Mouse (Mus musculus) ovary, postnatal 14 days (tissue): ENCODE measurements around the gene Wdr46.
A peak's percentile ranks its signal among the peaks of the same experiment; 100 is the strongest.

Experiments
- DNase-seq: peaks from one replicate; pipeline ENCODE4 v3.0.0; 2022; ENCODE audit warnings: low spot score

Gene Wdr46

GRCm38 (mm10) chr17:33911813-33912414, 28.5 kb upstream of the Wdr46 start:
- no peak for DNase-seq

GRCm38 (mm10) chr17:33913264-33913663, 27.2 kb upstream of the Wdr46 start:
- DNase-seq: no peak

DNA sequence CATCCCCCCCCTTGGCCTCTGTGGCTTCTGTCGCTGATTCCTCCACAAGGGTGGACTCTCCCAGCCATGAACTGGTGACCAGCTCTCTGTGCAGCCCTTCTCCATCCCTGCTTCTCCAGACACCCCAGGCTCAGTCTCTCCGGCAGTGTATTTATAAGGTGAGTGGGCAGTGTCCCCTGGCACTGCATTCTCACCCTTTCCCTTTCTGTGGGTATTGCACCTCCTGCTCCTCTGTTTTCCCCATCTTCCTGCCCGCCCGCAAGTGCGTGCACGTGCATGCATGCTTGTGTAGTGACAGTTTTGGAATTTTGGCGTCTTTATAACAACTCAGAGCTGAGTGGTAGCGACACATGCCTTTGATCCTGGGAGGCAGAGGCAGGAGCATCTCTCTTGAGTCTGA, 26.6 kb upstream of the Wdr46 start:
- DNase-seq: no peak

- no peak for DNase-seq
Measured at GRCm38 (mm10) chr17:33914969-33915391, 25.5 kb upstream of the Wdr46 start.

DNA sequence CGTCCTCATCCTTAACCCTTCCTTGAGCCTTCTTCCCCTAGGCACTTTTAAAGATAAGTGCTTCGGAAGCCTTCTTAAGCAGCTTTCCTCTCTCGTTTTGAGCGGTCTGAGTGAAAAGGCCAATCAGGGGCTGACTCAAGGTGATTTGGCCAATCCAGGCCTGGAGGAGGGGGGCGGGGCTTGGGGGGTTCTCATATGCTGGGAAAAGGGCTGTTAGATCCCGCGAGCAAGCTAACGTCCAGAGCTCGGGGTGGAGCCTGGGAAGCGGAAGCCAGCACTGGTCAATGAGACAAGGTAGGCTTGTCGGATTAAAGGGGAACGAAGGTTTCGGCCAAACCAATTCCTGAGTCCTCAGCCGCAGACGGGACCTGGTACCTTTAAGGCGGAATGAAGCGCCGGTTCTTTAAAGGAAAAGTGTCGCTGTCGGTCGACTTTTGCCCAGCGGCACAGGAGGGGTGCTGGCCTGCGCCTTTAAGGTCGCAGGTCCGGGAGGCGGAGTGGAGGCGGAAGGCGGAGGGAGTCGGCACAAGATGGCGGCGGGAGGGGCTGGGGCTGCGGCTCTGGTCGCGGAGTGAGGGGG, 24.7 kb upstream of the Wdr46 start, which contains the start of the genes Tapbp and Zbtb22:
Tapbp (plus strand) TSS at position 229 of the 580 bp plus-strand sequence.
Zbtb22 (plus strand) TSS at position 234 of the 580 bp plus-strand sequence.
- DNase-seq: peak; percentile 87

DNA sequence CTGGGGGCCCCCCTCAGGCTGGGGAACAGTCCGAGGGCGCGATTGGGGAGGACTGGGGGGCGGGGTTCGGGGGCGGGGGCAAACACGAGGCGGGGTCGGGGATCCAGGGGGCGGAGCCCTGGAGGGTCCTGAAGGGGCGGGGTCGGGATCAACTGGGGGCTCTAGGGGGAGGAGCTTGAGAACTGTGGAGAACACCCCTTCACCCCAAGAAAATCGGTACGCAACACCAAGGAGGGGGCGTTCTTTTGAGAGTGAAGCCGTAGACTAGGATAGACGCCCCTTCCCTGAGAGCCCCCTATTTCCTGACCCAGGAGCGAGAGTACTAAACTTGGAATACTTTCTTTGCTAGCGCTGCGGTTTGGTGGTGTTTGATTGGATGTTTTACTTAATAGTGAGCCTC, 24.2 kb upstream of the Wdr46 start:
- no peak for DNase-seq

DNA sequence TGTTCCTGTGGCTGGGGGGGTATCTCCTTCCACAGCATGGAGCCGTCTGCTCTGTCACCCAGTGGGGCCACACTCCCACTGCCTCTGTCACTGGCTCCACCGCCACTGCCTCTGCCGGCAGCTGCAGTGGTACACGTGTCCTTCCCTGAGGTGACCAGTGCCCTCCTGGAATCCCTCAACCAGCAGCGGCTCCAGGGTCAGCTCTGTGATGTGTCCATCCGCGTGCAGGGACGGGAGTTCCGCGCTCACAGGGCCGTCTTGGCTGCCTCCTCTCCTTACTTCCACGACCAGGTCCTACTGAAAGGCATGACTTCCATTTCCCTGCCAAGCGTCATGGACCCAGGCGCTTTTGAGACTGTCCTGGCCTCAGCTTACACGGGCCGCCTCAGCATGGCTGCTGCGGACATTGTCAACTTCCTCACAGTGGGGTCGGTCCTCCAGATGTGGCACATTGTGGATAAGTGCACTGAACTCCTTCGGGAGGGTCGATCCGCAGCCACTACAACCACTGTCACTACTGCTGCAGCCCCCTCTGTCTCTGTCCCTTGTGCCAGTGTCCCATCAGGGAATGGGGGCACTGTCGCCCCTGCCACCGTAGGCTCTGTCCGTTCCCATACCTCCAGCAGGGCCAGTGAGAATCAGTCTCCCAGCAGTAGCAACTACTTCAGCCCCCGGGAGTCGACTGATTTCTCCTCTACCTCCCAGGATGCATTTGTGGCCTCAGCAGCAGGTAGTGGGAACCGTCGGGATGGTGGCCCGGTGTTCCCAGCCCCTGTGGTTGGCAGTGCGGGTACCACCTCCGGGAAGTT, 23.4 kb upstream of the Wdr46 start:
- DNase-seq: no peak

GRCm38 (mm10) chr17:33917656-33918292, 22.7 kb upstream of the Wdr46 start:
- DNase-seq: no peak

DNA sequence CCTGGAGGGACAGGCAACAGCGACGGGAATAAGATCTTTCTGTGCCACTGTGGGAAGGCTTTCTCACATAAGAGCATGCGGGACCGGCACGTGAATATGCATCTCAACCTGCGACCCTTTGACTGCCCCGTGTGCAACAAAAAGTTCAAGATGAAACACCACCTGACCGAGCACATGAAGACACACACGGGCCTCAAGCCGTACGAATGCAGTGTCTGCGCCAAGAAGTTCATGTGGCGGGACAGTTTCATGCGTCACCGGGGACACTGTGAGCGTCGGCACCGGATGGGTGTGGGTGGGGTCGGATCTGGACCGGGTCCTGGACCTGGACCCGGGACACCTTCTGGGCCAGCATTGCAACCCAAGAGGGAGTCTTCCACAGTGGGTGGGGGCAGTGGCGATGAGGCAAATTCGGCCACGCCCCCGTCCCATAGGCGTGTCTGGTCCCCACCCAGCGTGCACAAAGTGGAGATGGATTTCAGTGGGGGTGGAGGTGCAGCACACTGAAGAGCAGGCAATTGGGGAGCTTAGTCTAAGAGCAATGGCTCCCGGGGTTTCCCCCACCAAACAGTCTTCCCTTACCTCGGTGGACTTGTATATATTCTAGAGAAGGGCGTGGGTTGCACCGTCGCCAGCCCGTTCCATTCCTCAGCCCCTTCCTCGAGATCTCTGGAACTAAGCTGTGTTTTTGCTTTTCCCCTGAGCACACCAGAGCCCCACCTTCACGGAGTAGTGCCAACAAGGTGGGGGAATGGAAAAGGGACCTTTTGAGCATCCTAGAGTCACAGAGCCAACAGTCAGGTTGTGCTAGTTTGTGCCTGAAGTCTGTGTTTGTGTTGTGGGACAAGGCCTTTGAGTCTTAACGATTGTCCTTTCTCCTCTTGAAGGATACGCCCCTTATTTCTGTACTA, 21.9 kb upstream of the Wdr46 start:
- DNase-seq: no peak

DNA sequence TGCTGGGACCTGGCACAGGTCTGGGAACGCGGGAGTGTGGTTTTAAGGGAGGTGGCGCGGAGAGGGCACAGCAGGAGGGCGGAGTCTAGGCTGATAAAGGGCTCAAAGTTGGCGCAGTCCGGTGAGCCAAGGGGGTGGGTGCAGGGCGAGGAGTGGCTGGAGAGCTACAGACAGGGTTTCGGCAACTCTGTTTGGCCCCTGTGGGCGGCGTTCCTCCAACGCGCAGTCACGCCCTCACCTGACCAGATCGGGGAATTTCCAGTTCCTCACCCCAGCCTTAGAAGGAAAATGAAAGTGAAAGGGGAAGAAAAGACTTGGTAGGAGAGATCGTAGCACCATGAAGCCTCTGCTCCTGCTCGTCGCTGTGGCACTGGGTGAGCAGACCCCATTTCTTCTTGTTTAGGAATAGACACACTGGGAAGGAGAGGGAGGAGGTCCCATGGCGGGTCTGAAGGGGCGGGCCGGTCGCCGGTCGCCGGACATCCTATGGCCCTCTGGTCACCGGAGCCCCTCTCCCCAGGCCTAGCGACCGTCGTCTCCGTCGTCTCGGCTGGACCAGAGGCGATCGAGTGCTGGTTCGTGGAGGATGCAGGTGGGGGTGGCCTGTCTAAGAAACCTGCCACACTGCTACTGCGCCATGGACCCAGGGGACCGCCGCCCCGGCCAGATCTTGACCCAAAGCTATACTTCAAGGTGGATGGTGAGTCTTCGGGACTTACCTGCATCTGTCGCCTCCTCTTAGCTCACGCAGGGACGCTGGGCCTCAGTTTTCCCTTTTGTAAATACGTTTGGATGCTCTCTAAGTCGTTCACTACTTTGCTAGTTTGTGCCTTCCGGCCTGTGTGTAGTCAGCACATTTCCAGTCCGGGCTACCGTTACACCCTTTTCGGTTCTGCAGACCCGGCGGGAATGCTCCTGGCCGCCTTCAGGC, 20.8 kb upstream of the Wdr46 start:
- peak; percentile 76 for DNase-seq

GRCm38 (mm10) chr17:33920282-33921097, 20.0 kb upstream of the Wdr46 start:
- peak; percentile 80 for DNase-seq

GRCm38 (mm10) chr17:33921361-33921760, 19.1 kb upstream of the Wdr46 start:
- no peak for DNase-seq

DNA sequence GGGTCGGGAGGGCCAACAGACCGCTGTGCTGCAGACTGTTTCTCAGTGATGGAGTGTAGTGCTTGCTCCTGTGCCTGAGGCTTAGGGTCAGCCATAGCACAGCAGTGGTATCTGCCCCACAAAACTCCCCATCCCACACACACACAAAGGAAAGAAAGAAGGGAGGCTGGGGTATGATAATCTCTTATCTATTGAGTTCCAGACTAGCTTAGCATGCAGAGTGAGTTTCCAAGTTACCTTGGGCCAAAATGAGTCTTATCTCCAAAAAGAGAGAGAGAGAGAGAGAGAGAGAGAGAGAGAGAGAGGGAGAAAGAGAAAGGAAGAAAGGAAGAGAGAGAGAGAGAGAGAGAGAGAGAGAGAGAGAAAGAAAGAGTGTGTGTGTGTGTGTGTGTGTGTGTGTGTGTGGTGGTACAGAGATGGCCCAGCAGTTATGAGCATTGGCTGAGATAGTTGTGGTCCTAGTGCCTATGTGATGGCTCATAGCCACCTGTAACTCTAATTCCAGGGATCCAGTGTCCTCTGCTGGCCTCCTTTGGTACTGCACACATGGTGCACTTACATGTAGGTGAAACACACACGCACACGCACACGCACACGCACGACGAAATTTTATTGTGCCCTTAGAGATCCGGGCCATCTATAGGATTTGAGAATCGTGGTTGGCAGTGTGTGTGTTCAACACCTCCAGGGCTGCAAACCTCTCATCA, 15.7 kb upstream of the Wdr46 start:
- no peak for DNase-seq

- no peak for DNase-seq
Measured at GRCm38 (mm10) chr17:33925406-33926116, 14.9 kb upstream of the Wdr46 start.

GRCm38 (mm10) chr17:33926207-33926932, 14.1 kb upstream of the Wdr46 start:
- DNase-seq: no peak

DNA sequence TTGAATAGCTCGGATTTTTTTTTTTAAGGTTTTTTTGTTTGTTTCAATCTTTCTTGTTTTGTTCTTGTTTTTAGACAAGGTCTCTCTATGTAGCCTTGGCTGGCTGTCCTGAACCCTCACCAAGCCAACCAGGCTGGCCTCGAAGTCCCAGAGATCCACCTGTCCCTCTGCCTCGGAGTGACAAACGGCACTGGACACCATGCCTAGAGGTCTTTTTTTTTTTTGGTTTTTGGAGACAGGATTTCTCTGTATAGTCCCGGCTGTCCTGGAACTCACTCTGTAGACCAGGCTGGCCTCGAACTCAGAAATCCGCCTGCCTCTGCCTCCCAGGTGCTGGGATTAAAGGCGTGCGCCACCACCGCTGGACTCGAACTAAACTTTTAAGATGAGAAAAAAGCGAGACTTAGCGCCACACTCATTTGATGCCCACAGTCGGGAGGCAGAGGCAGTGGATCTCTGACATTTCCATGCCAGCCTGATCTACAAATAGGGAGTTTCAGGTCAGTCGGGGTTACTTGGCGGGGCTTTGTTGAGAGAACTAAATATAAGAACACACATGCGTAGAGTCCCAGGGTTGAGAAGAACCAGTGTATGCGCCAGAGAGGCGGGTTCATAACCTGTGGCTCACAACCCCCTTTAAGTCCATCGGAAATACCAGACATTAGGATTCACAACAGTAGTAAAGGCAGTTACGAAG, 12.1 kb upstream of the Wdr46 start:
- DNase-seq: no peak
